Mouse (Mus musculus) liver, embryonic 11.5 days (tissue): ENCODE results near the gene Vmn2r49. TPM values are rescaled to one million over a fixed set of nuclear protein-coding genes. Genes with fewer than 3 reads are reported as not detected.
"Not testable (repeated sequence)": the region's sequence is repeated elsewhere in the genome, so short reads cannot be mapped to it uniquely, and the experiment has no call there.

ENCODE experiments used
- ATAC-seq: fragments of 200-750 bp; cut with Nextera tagmentation; replicated peaks from 2 replicates; pipeline ENCODE4 v1.8.0; 2017; ENCODE audit warnings: moderate number of reproducible peaks, mild to moderate bottlenecking, moderate TSS enrichment, moderate library complexity; ENCODE audit not compliant: low FRiP score
- DNase-seq: peaks from one replicate; pipeline ENCODE4 v3.0.0-alpha.2; 2017; ENCODE audit warnings: low spot score
- H3K27ac ChIP-seq: fragments of 300-500 bp; sonication (generic); 2 replicates; pipeline ENCODE4 v1.5.1; 2014; ENCODE audit warnings: mild to moderate bottlenecking, low read depth, low read length, control low read depth
- H3K27me3 ChIP-seq: fragments of 300-500 bp; sonication (generic); replicated peaks from 2 replicates; pipeline ENCODE4 v1.6.1; 2014; ENCODE audit warnings: low read length, mixed read lengths; ENCODE audit not compliant: control insufficient read depth, insufficient read depth
- H3K36me3 ChIP-seq: fragments of 300-500 bp; sonication (generic); 2 replicates; pipeline ENCODE4 v1.6.1; 2014; ENCODE audit warnings: mild to moderate bottlenecking, low read length, moderate library complexity, mixed read lengths; ENCODE audit not compliant: control insufficient read depth, insufficient read depth
- H3K4me1 ChIP-seq: fragments of 300-500 bp; sonication (generic); replicated peaks from 2 replicates; pipeline ENCODE4 v1.6.1; 2014; ENCODE audit warnings: low read length, mixed read lengths; ENCODE audit not compliant: control insufficient read depth, insufficient read depth
- H3K4me2 ChIP-seq: fragments of 300-500 bp; sonication (generic); 2 replicates; pipeline ENCODE4 v1.6.1; 2014; ENCODE audit warnings: mild to moderate bottlenecking, control low read depth, moderate library complexity
- H3K4me3 ChIP-seq: fragments of 300-500 bp; sonication (generic); 2 replicates; pipeline ENCODE4 v1.5.1; 2014; ENCODE audit warnings: low read depth, low read length, control low read depth
- H3K9ac ChIP-seq: fragments of 300-500 bp; sonication (generic); 2 replicates; pipeline ENCODE4 v1.6.1; 2014; ENCODE audit warnings: low read depth, low read length, control low read depth
- H3K9me3 ChIP-seq: fragments of 300-500 bp; sonication (generic); 2 replicates; pipeline ENCODE4 v1.6.1; 2016; ENCODE audit warnings: low read length, inconsistent platforms, mixed read lengths; ENCODE audit not compliant: control insufficient read depth
- WGBS: fragments of 180-500 bp; shearing (Covaris S2); extraction: QIAGEN DNeasy Blood & Tissue Kit; methylation state at CpG from one replicate; pipeline ENCODE4 v1.1.7; 2014; 5-methylcytosine and 5-hydroxymethylcytosine counted together
- polyA plus RNA-seq: library from polyadenylated mRNA; unstranded; fragments of >200 nt; fragmentation: Nextera tagmentation; extraction: Ambion mirVana; gene quantifications from 2 replicates; pipeline ENCODE4 v1.2.1, GENCODE M21; 2014

The Vmn2r49 gene
- polyA plus RNA-seq, result not detected in 2 replicates

DNA sequence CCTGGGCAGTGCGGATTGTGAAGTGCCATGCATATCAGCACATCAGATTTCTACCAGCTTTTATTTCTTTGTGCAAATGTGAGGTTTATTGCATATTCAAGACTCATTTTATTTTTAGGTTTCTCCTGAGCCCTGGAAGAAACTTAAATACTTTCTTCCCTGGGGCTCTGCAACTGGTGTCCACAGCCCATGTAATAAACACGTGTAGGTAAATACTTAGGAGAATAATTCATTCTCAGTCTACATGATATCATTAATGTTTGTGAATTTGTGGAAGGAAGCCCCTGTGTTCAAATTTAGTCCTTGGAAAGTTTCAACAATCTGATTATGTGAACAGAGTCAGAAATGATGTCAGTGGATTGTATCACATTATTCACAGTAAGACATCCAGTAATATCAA, at the start of gene Vmn2r49:
TSS of gene Vmn2r49 (minus strand) at position 101 of the 400 bp plus-strand sequence.
- not testable (repeated sequence) for H3K9me3 ChIP-seq, H3K4me3 ChIP-seq, H3K4me2 ChIP-seq, H3K4me1 ChIP-seq, ATAC-seq, H3K27me3 ChIP-seq, DNase-seq, H3K9ac ChIP-seq, H3K36me3 ChIP-seq, H3K27ac ChIP-seq
- WGBS, result no CpG with 5 or more reads among the region's 2 CpGs

DNA sequence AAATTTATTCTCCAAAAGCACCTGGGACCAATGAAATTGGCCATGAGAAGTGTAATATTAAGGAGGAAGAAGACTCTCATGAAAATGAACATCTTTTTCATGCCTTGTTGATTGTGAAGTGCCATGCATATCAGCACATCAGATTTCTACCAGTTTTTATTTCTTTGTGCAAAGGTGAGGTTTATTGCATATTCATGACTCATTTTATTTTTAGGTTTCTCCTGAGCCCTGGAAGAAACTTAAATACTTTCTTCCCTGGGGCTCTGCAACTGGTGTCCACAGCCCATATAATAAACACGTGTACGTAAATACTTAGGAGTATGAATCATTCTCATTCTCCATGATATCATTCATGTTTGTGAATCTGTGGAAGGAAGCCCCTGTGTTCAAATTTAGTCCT, 38.6 kb downstream of the Vmn2r49 start, which contains the start of gene Vmn2r48:
TSS of gene Vmn2r48 (minus strand) at position 101 of the 400 bp plus-strand sequence.
- not testable (repeated sequence) for H3K27me3 ChIP-seq, H3K9ac ChIP-seq, DNase-seq, ATAC-seq, H3K27ac ChIP-seq, H3K4me2 ChIP-seq, H3K4me3 ChIP-seq, H3K9me3 ChIP-seq, H3K36me3 ChIP-seq, H3K4me1 ChIP-seq
- 77% methylated on average over 2 of the region's 2 CpGs for WGBS

Other genes with a start within 250 kb of the Vmn2r49 start
- gene Vmn2r46, start 221.7 kb downstream of the Vmn2r49 start, polyA plus RNA-seq, result not detected in 2 replicates
- gene Vmn2r47, start 150.9 kb downstream of the Vmn2r49 start, polyA plus RNA-seq, result not detected in 2 replicates
- gene Vmn2r48, start 38.7 kb downstream of the Vmn2r49 start, polyA plus RNA-seq, result not detected in 2 replicates
- not detected in 2 replicates for gene Vmn2r50, start 61.0 kb upstream of the Vmn2r49 start, polyA plus RNA-seq
- not detected in 2 replicates for gene Vmn2r51, start 113.5 kb upstream of the Vmn2r49 start, polyA plus RNA-seq
- gene Vmn2r52, start 184.3 kb upstream of the Vmn2r49 start, polyA plus RNA-seq, result not detected in 2 replicates